Mouse (Mus musculus) embryonic fibroblast, embryonic 13.5 days (primary cell): ENCODE results near the gene Mettl7b.

ENCODE experiments used
- CTCF ChIP-seq: IDR thresholded peaks from 2 replicates; pipeline ENCODE4 v1.5.1; 2011; ENCODE audit warnings: mild to moderate bottlenecking, control low read depth, low read length, moderate library complexity, borderline replicate concordance; ENCODE audit not compliant: insufficient read depth
- POLR2A ChIP-seq: IDR thresholded peaks from 2 replicates; pipeline ENCODE4 v1.6.1; 2011; ENCODE audit warnings: low read depth, mild to moderate bottlenecking, control low read depth, low read length, moderate library complexity

DNA sequence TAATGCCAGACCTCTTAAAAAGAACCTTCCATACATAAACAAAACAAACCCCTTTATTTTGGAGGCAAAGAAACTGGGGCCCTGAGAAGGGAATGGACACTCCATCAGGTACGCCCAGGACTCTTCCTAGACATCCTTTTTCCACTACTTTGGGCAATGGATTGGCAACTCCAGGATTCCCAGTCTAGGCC, 38.1 kb downstream of the Mettl7b start, which contains the start of gene Rdh5:
- no peak for TF ChIP-seq CTCF
- TF ChIP-seq POLR2A: 0 out of 2 replicates have a peak, but pooled peaks have one; percentile 40
